In genomic region chr13:35607710-35608109, GRCm38 (mm10) we compare ENCODE assay signal across 27 mouse cellular contexts. TPM values are rescaled to one million over a fixed set of nuclear protein-coding genes. Genes with fewer than 3 reads are reported as not detected.
A peak's percentile ranks its signal among the peaks of the same experiment; 100 is the strongest.
DNase-seq lines count a peak whose midpoint lies in the region; ATAC-seq and TF ChIP-seq lines count a peak whose summit lies in the region.
"Had no signal": no experiment of that assay in that cellular context is flagged by ENCODE, and none has a peak within 500 bp of the region (broad histone marks: within the 10 kb centered on the region; RNA-seq: fewer than 3 reads in every experiment).

No protein-coding gene starts in this region.

- no peak overlapping the region for H3K4me3 ChIP-seq in liver, embryonic 11.5 days (ENCODE audit: low read depth, low read length)
- H3K4me3 ChIP-seq in MEL (ENCODE audit: control insufficient read depth in 1 of 2, insufficient read depth in 1 of 2, low read depth in 2 of 2, low read length in 2 of 2), result no peak overlapping the region
- H3K4me3 ChIP-seq in liver, embryonic 14.5 days (ENCODE audit: insufficient read depth in 1 of 2, low read depth in 2 of 2, low read length in 2 of 2), result no peak overlapping the region
- H3K4me3 ChIP-seq: embryonic facial prominence, embryonic 13.5 days; embryonic facial prominence, embryonic 15.5 days; erythroblast, embryonic 14.5 days; forebrain, embryonic 10.5 days; forebrain, embryonic 12.5 days had no signal

- no peaks in the 10 kb centered on the region for H3K27me3 ChIP-seq in liver, embryonic 11.5 days (replicated peaks; ENCODE audit: control insufficient read depth, insufficient read depth, low read length)
- H3K27me3 ChIP-seq in MEL (ENCODE audit: control insufficient read depth in 1 of 2, insufficient read depth in 2 of 2, low read length in 2 of 2), result no peaks in the 10 kb centered on the region
- H3K27me3 ChIP-seq in liver, embryonic 14.5 days (ENCODE audit: control insufficient read depth, insufficient read depth, low read length), result no peaks in the 10 kb centered on the region
- H3K27me3 ChIP-seq: CH12.LX; embryonic facial prominence, embryonic 13.5 days; embryonic facial prominence, embryonic 15.5 days; forebrain, embryonic 12.5 days had no signal

- TF ChIP-seq CTCF in MEL (IDR thresholded peaks at IDR 0.05 in 2 of 3, conservative IDR thresholded peaks at IDR 0.05 in 1 of 3; ENCODE audit: control insufficient read depth in 1 of 3, insufficient read depth in 1 of 3, low read depth in 2 of 3, low read length in 3 of 3, poor library complexity in 1 of 3, severe bottlenecking in 1 of 3), result no peak
- no peak for TF ChIP-seq CTCF in liver, embryonic 14.5 days (IDR thresholded peaks at IDR 0.05; ENCODE audit: low read depth)

- TF ChIP-seq RAD21 in MEL (IDR thresholded peaks at IDR 0.05; ENCODE audit: low read depth, low read length), result no peak

- peak in 1 of 2 experiments; percentile 9; a peak in 1 of 4 replicates for TF ChIP-seq EP300 in MEL (IDR thresholded peaks at IDR 0.05; ENCODE audit: low read depth in 1 of 2, low read length in 2 of 2)
- no peak for TF ChIP-seq EP300 in liver, embryonic 14.5 days (IDR thresholded peaks at IDR 0.05; ENCODE audit: low read depth)

- peaks cover 7% of the 10 kb centered on the region for H3K4me1 ChIP-seq in liver, embryonic 11.5 days (replicated peaks; ENCODE audit: control insufficient read depth, insufficient read depth, low read length)
- peaks cover 20 to 68% of the 10 kb centered on the region in 2 experiments for H3K4me1 ChIP-seq in MEL (ENCODE audit: control insufficient read depth in 1 of 2, insufficient read depth in 2 of 2, low read length in 2 of 2)
- peaks cover 21 to 31% of the 10 kb centered on the region in 2 experiments for H3K4me1 ChIP-seq in liver, embryonic 14.5 days (replicated peaks; ENCODE audit: control insufficient read depth in 2 of 2, insufficient read depth in 2 of 2, low read length in 1 of 2)
- H3K4me1 ChIP-seq: embryonic facial prominence, embryonic 13.5 days; embryonic facial prominence, embryonic 15.5 days; forebrain, embryonic 10.5 days; forebrain, embryonic 12.5 days had no signal

- no peaks in the 10 kb centered on the region for H3K9me3 ChIP-seq in liver, embryonic 11.5 days (ENCODE audit: control insufficient read depth, low read length)
- no peaks in the 10 kb centered on the region for H3K9me3 ChIP-seq in MEL (replicated peaks; ENCODE audit: insufficient read depth, low read length)
- H3K9me3 ChIP-seq in liver, embryonic 14.5 days (ENCODE audit: control insufficient read depth, low read length), result no peaks in the 10 kb centered on the region
- H3K9me3 ChIP-seq: embryonic facial prominence, embryonic 13.5 days; embryonic facial prominence, embryonic 15.5 days; forebrain, embryonic 10.5 days; forebrain, embryonic 12.5 days had no signal

- no peak for DNase-seq in liver, embryonic 11.5 days (ENCODE audit: low spot score)
- no peak for DNase-seq in liver
- peak; percentile 20 for DNase-seq in MEL (ENCODE audit: low read depth, low spot score)
- no peak for DNase-seq in liver, embryonic 14.5 days (ENCODE audit: low read depth in 3 of 3, low spot score in 3 of 3)
- DNase-seq in layer of hippocampus, postnatal 25 days (ENCODE audit: extremely low spot score in 1 of 2, low spot score in 1 of 2), result no peak
- DNase-seq in testis, postnatal 14 days (ENCODE audit: low spot score), result no peak
- DNase-seq: adrenal gland, adult 2 months; adrenal gland, postnatal 10 days; adrenal gland, postnatal 25 days; B cell, adult 2 months; cerebellum, adult 11 months; cerebellum, adult 18-20 months; cerebellum, adult 8-10 months; cerebellum, adult 9-11 months; cerebellum, postnatal 14 days; cerebellum, postnatal 36 days; embryo, embryonic 11 days had no signal

- H3K36me3 ChIP-seq in liver, embryonic 11.5 days (ENCODE audit: control insufficient read depth, insufficient read depth, low read length), result no peaks in the 10 kb centered on the region
- peaks cover 0 to 54% of the 10 kb centered on the region in 2 experiments; a peak in 2 of 4 replicates for H3K36me3 ChIP-seq in MEL (ENCODE audit: control insufficient read depth in 1 of 2, insufficient read depth in 2 of 2, low read length in 2 of 2)
- no peaks in the 10 kb centered on the region for H3K36me3 ChIP-seq in liver, embryonic 14.5 days (replicated peaks; ENCODE audit: control insufficient read depth, insufficient read depth, low read depth)
- H3K36me3 ChIP-seq: embryonic facial prominence, embryonic 13.5 days; embryonic facial prominence, embryonic 15.5 days; forebrain, embryonic 10.5 days; forebrain, embryonic 12.5 days; G1E had no signal

- ATAC-seq in liver, embryonic 11.5 days (replicated peaks; ENCODE audit: low FRiP score), result 0 out of 2 replicates have a peak, but pooled peaks have one; percentile 35
- peak; percentile 32; the same call in 1 of the 2 replicates for ATAC-seq in liver, embryonic 14.5 days (ENCODE audit: insufficient read depth)
- ATAC-seq: CD4-positive, CD25-positive, alpha-beta regulatory T cell, adult 4 months; forebrain, embryonic 14.5 days; forebrain, embryonic 16.5 days had no signal

- no peak overlapping the region for H3K27ac ChIP-seq in liver, embryonic 11.5 days (ENCODE audit: low read depth, low read length)
- H3K27ac ChIP-seq in MEL (ENCODE audit: control insufficient read depth, low read depth, low read length), result peak overlapping the region; percentile 14; the same call in 1 of the 2 replicates
- H3K27ac ChIP-seq in liver, embryonic 14.5 days, result no peak overlapping the region
- H3K27ac ChIP-seq: embryonic facial prominence, embryonic 13.5 days; embryonic facial prominence, embryonic 15.5 days; forebrain, embryonic 10.5 days; forebrain, embryonic 12.5 days had no signal

- H3K4me2 ChIP-seq in liver, embryonic 11.5 days, result no peak overlapping the region
- H3K4me2 ChIP-seq in liver, embryonic 14.5 days (ENCODE audit: low read depth), result no peak overlapping the region
- H3K4me2 ChIP-seq: embryonic facial prominence, embryonic 13.5 days; embryonic facial prominence, embryonic 15.5 days; forebrain, embryonic 12.5 days had no signal

- WGBS in liver, embryonic 11.5 days, result 76% methylated on average over 2 of the region's 2 CpGs
- 50% methylated on average over 2 of the region's 2 CpGs for WGBS in liver, embryonic 14.5 days (ENCODE audit: insufficient replicate concordance)

- TF ChIP-seq POLR2A in MEL (IDR thresholded peaks at IDR 0.05; ENCODE audit: control insufficient read depth in 1 of 2, insufficient read depth in 1 of 2, low read depth in 1 of 2, low read length in 2 of 2, poor library complexity in 1 of 2), result no peak

- no peak overlapping the region for H3K9ac ChIP-seq in liver, embryonic 11.5 days (ENCODE audit: low read depth, low read length)
- no peak overlapping the region for H3K9ac ChIP-seq in MEL (ENCODE audit: control insufficient read depth, low read depth, low read length, poor library complexity, severe bottlenecking)
- no peak overlapping the region for H3K9ac ChIP-seq in liver, embryonic 14.5 days (replicated peaks)
- H3K9ac ChIP-seq: embryonic facial prominence, embryonic 13.5 days; embryonic facial prominence, embryonic 15.5 days; forebrain, embryonic 12.5 days had no signal

- no peaks in the 10 kb centered on the region for H3K79me2 ChIP-seq in MEL (ENCODE audit: control insufficient read depth, insufficient read depth, low read length, poor library complexity)

TF ChIP-seq in MEL, 35 proteins besides CTCF, POLR2A, EP300 and RAD21:
- TF ChIP-seq MAZ (IDR thresholded peaks at IDR 0.05; ENCODE audit: low read depth, low read length), result no peak
- TF ChIP-seq ZNF384 (IDR thresholded peaks at IDR 0.05; ENCODE audit: low read depth, low read length), result no peak
- TF ChIP-seq TCF12 (IDR thresholded peaks at IDR 0.05; ENCODE audit: low read depth, low read length), result peak; percentile 34; the same call in 1 of the 2 replicates
- no peak for TF ChIP-seq USF1 (IDR thresholded peaks at IDR 0.05; ENCODE audit: low read depth, low read length)
- TF ChIP-seq TAL1 (IDR thresholded peaks at IDR 0.05; ENCODE audit: low read length), result no peak
- TF ChIP-seq ETS1 (IDR thresholded peaks at IDR 0.05; ENCODE audit: low read depth, low read length), result peak; percentile 63
- no peak for TF ChIP-seq BHLHE40 (IDR thresholded peaks at IDR 0.05; ENCODE audit: borderline replicate concordance, low read depth, low read length)

RNA-seq across cellular contexts. Expression of gene Cdyl, which starts 51.9 kb away (rescaled TPM):
- 17.6 and 19.1 TPM in 2 replicates for polyA plus RNA-seq in liver, embryonic 11.5 days (2014; fragmentation: Nextera tagmentation; extraction: Ambion mirVana)
- 8.9 and 11.4 TPM in 2 replicates for total RNA-seq in MEL (2012; rRNA removed)
- polyA plus RNA-seq in MEL (2012; ENCODE audit: insufficient read depth in 1 of 2, insufficient read length in 2 of 2, low read depth in 1 of 2, low replicate concordance in 2 of 2, missing spikeins in 1 of 2), result 10 to 100 TPM in 1 of 2 experiments, not detected in 1; 32.2 TPM
- 5.4 and 7.9 TPM in 2 replicates for polyA plus RNA-seq in liver, embryonic 14.5 days (2012; rRNA removed)
- polyA plus RNA-seq in liver, embryonic 14.5 days (2014; fragmentation: Nextera tagmentation; extraction: Ambion mirVana), result 10.4 and 14.3 TPM in 2 replicates
- total RNA-seq in layer of hippocampus, postnatal 25 days (2021), result 10 to 100 TPM; 22.5 to 24.2 TPM
